Mouse (Mus musculus) left cerebral cortex, adult 18-20 months (tissue): ENCODE measurements around the gene Casp12. TPM values are rescaled to one million over a fixed set of nuclear protein-coding genes. Genes with fewer than 3 reads are reported as not detected.

Source experiments
- total RNA-seq, 2 experiments: library from RNA; stranded (reverse); gene quantifications; 2 replicates each; pipeline ENCODE4 v1.2.3; 2021

The Casp12 gene
- total RNA-seq, 2 experiments from 2014 or later: 1.7 to 2.4 TPM

Other genes with a start within 250 kb of the Casp12 start
- gene Casp1, start 46.9 kb upstream of the Casp12 start, total RNA-seq: 1 to 10 TPM; 2.4 to 2.7 TPM
- 1 to 10 TPM in 1 of 2 experiments, under 1 TPM in 1; 0.58 to 1.3 TPM for gene Casp4, start 36.6 kb upstream of the Casp12 start, total RNA-seq